Comparison of ENCODE assay signal across 11 mouse cellular contexts in the genomic region with DNA sequence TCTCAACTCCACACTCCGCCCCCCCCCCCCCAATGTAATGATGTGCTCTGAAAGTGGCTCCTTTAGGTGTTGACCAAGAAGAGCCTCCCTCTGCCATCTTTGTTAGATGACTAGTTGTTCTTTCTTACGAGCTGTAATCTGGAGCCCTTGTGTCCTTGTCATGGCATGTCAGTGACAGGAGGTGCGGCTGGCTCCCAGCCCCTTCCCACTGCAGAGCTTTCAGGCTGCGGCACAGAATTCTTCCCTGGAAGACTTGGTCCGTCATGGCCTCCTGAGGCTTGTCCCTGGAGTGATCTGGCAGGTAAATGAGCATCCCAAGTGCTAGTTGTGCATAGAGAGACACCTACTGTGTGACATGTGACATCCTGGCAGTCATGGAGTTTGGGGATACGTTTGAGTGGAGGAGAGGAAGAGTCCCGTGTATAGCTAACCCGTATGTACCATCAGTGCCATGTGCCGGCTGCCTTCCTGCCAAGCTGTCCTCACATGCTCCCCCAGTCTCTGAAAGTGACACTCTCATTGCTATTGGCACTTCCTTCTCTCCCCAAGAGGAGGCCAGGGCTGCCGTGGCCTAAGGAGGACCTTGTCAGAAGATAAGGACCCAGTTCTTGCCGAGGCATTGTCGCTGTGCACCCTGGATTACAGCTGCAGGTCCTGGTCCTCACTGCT. TPM values are rescaled to one million over a fixed set of nuclear protein-coding genes. Genes with fewer than 3 reads are reported as not detected.
DNase-seq lines count a peak whose midpoint lies in the region; ATAC-seq and TF ChIP-seq lines count a peak whose summit lies in the region.
"Had no signal": no experiment of that assay in that cellular context is flagged by ENCODE, and none has a peak within 500 bp of the region (broad histone marks: within the 10 kb centered on the region; RNA-seq: fewer than 3 reads in every experiment).

No protein-coding gene starts in this region.

- peak overlapping the region; percentile 42; the same call in 1 of the 2 replicates for H3K27ac ChIP-seq in left cerebral cortex, adult 2 months
- peak overlapping the region; percentile 22 for H3K27ac ChIP-seq in heart, embryonic 11.5 days (ENCODE audit: low read depth, low read length)
- H3K27ac ChIP-seq: liver, embryonic 13.5 days had no signal

- WGBS in heart, embryonic 11.5 days (ENCODE audit: insufficient replicate concordance): 45% methylated on average over 12 of the region's 12 CpGs

- no peaks in the 10 kb centered on the region for H3K9me3 ChIP-seq in heart, embryonic 11.5 days (replicated peaks; ENCODE audit: control insufficient read depth, low read length)
- H3K9me3 ChIP-seq: liver, embryonic 13.5 days had no signal

- peak; percentile 3 for TF ChIP-seq CTCF in left cerebral cortex, adult 2 months (IDR thresholded peaks at IDR 0.05)

- 0 out of 2 replicates have a peak overlapping the region, but pooled peaks have one; percentile 4 for H3K9ac ChIP-seq in heart, embryonic 11.5 days (ENCODE audit: low read depth, low read length)
- H3K9ac ChIP-seq: liver, embryonic 13.5 days had no signal

- peak; percentile 79 for DNase-seq in gastrocnemius, adult 18-20 months (ENCODE audit: low spot score)
- DNase-seq in gastrocnemius, postnatal 4 days (ENCODE audit: low spot score in 2 of 2): no peak
- no peak for DNase-seq in left cerebral cortex, adult 2 months (ENCODE audit: extremely low spot score in 1 of 2, low spot score in 2 of 2)
- DNase-seq in left cerebral cortex, postnatal 25 days (ENCODE audit: low spot score in 2 of 2): no peak
- DNase-seq in c-Kit-positive CD71-positive TER-119-positive erythroid progenitor cells, embryonic 14.5 days (ENCODE audit: low spot score): no peak
- DNase-seq: adrenal gland, adult 8-10 months; liver, embryonic 13.5 days had no signal

- ATAC-seq in heart, embryonic 11.5 days (replicated peaks; ENCODE audit: insufficient number of reproducible peaks, low FRiP score, low TSS enrichment): no peak
- peak; percentile 62 for ATAC-seq in megakaryocyte-erythroid progenitor cell, adult 5-6 weeks (replicated peaks; ENCODE audit: low FRiP score, low TSS enrichment, poor library complexity, severe bottlenecking)
- ATAC-seq: hindbrain, embryonic 16.5 days had no signal

- intact Hi-C loops in left cerebral cortex, adult 2 months (cut with DNase I): loop anchor here (5.0 kb wide), 2 partner anchors 33 to 57 kb away; no protein-coding TSS in a partner anchor
- intact Hi-C loops in left cerebral cortex, postnatal 25 days (cut with DNase I): loop anchor here (5.0 kb wide), 1 partner anchor 33 kb away; no protein-coding TSS in a partner anchor

- H3K27me3 ChIP-seq in heart, embryonic 11.5 days (ENCODE audit: control insufficient read depth, insufficient read depth, low read length): no peaks in the 10 kb centered on the region
- H3K27me3 ChIP-seq: CH12.LX; liver, embryonic 13.5 days had no signal

- peaks cover 4% of the 10 kb centered on the region; the same call in 1 of the 2 replicates for H3K36me3 ChIP-seq in heart, embryonic 11.5 days (ENCODE audit: control insufficient read depth, insufficient read depth, low read length)

- peaks cover 65% of the 10 kb centered on the region for H3K4me1 ChIP-seq in heart, embryonic 11.5 days (ENCODE audit: control insufficient read depth, insufficient read depth, low read length)

- peak overlapping the region; percentile 8; the same call in 1 of the 2 replicates for H3K4me2 ChIP-seq in heart, embryonic 11.5 days
- H3K4me2 ChIP-seq: liver, embryonic 13.5 days had no signal

- H3K4me3 ChIP-seq in left cerebral cortex, adult 2 months: no peak overlapping the region
- H3K4me3 ChIP-seq in heart, embryonic 11.5 days (ENCODE audit: low read depth, low read length): no peak overlapping the region
- H3K4me3 ChIP-seq: liver, embryonic 13.5 days had no signal

RNA-seq across cellular contexts. Expression of gene Sec14l1, which starts 24.0 kb away (rescaled TPM):
- 10 to 100 TPM; 52.1 to 53.3 TPM for total RNA-seq in gastrocnemius, adult 18-20 months (2021)
- 100 to 1,000 TPM; 134 to 144 TPM for total RNA-seq in gastrocnemius, postnatal 4 days (2021)
- total RNA-seq in left cerebral cortex, adult 2 months (2021): 100 to 1,000 TPM; 198 to 229 TPM
- 100 to 1,000 TPM; 174 to 208 TPM for total RNA-seq in left cerebral cortex, postnatal 25 days (2021)
- polyA plus RNA-seq in heart, embryonic 11.5 days (2014; fragmentation: Nextera tagmentation; extraction: Ambion mirVana): 32.6 and 39.4 TPM in 2 replicates
- total RNA-seq in megakaryocyte-erythroid progenitor cell, adult 5-6 weeks (2014; fragmentation: Nextera tagmentation): 13.5 and 14.4 TPM in 2 replicates
- 6.7 and 10.6 TPM in 2 replicates for total RNA-seq in megakaryocyte-erythroid progenitor cell, adult 5-6 weeks (2017)
